Mouse (Mus musculus) spleen, adult 2 months (tissue): ENCODE data around the gene Spef2. TPM values are rescaled to one million over a fixed set of nuclear protein-coding genes. Genes with fewer than 3 reads are reported as not detected.
A peak's percentile ranks its signal among the peaks of the same experiment; 100 is the strongest.
"Not testable (repeated sequence)": the region's sequence is repeated elsewhere in the genome, so short reads cannot be mapped to it uniquely, and the experiment has no call there.

Experiments
- DNase-seq, 2 experiments: peaks; one replicate each; pipeline versions ENCODE4 v3.0.0 to v3.0.0-alpha.2; 2012 to 2021; ENCODE audit warnings: low spot score in 2 of 2, low read depth in 1 of 2
- H3K27ac ChIP-seq: fragments of 200-500 bp; 2 replicates; pipeline ENCODE4 v1.5.1; 2012; ENCODE audit warnings: low read length, inconsistent platforms; ENCODE audit not compliant: insufficient read depth
- H3K27me3 ChIP-seq: fragments of 200-500 bp; 2 replicates; pipeline ENCODE4 v1.6.1; 2012; ENCODE audit warnings: mild to moderate bottlenecking, moderate library complexity, low read length, inconsistent platforms; ENCODE audit not compliant: control insufficient read depth, insufficient read depth
- H3K36me3 ChIP-seq: fragments of 200-500 bp; 2 replicates; pipeline ENCODE4 v1.6.1; 2012; ENCODE audit warnings: mild to moderate bottlenecking, low read length, inconsistent platforms; ENCODE audit not compliant: control insufficient read depth, insufficient read depth
- H3K4me1 ChIP-seq: fragments of 200-500 bp; 2 replicates; pipeline ENCODE4 v1.6.1; 2011; ENCODE audit warnings: inconsistent platforms; ENCODE audit not compliant: control insufficient read depth, insufficient read depth, insufficient read length
- H3K4me3 ChIP-seq: fragments of 200-500 bp; 2 replicates; pipeline ENCODE4 v1.5.1; 2011; ENCODE audit warnings: mild to moderate bottlenecking, inconsistent platforms; ENCODE audit not compliant: insufficient read depth, insufficient read length; ENCODE audit errors: extremely low read depth
- CTCF ChIP-seq: fragments of 200-500 bp; IDR thresholded peaks from 2 replicates; pipeline ENCODE4 v1.5.1; 2011; ENCODE audit warnings: mild to moderate bottlenecking, inconsistent platforms; ENCODE audit not compliant: insufficient read depth, insufficient read length, insufficient replicate concordance; ENCODE audit errors: extremely low read depth
- POLR2A ChIP-seq: fragments of 200-500 bp; IDR thresholded peaks from 2 replicates; pipeline ENCODE4 v1.6.1; 2011; ENCODE audit warnings: low read depth, low read length, inconsistent platforms
- WGBS: fragments of 180-500 bp; shearing (Covaris S2); methylation state at CpG from one replicate; pipeline ENCODE4 v1.1.7; 2018; 5-methylcytosine and 5-hydroxymethylcytosine counted together
- polyA plus RNA-seq: library from polyadenylated mRNA; depleted of rRNA; stranded (reverse); fragments of >200 nt; gene quantifications from 2 replicates; pipeline ENCODE4 v1.2.3, GENCODE M21; 2012

Gene Spef2
- polyA plus RNA-seq, 1 experiment: 0.05 TPM

DNA sequence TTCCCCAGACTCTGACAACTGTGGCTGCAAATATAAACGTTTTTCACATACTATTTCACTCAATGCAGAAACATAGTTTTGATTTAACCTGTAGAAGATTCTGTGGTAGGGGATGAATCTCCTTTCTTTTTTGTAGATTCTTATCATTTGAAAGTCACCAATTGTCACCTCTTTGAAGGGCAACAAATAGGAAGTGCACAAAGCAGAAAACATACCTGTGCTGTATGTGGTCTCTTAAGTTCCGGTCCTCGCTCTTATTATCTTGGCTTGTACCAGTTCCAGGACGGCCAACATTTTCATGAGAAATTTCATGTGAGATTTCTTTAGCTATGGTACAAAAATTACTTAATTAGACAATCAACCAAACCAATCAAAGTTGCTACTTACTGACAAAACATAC lies 80.1 kb downstream of the Spef2 start:
- WGBS: 68% methylated on average over 4 of the region's 4 CpGs
- TF ChIP-seq POLR2A (no peak), CTCF (no peak)

DNA sequence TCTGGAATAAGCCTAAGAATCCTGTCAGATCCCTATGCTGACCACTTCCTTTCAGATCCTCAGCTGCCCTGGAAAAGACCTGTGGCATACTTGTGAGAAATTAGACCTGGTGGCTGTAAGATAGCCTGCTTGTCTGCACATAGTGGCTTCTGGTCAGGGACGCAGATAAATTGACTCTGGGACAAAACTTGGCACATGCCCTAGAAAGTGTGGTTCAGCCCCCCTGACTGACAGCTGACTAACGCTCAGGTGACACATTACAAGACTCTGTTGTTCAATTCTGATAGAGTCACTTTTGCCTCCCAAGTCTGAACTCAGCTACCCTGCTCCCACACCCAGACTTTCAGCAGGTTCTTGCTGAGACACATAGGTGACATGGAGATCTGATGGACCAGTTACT lies 83.7 kb downstream of the Spef2 start:
- 84% methylated on average over 2 of the region's 2 CpGs for WGBS
- H3K4me1 ChIP-seq, H3K4me3 ChIP-seq, H3K36me3 ChIP-seq, H3K27ac ChIP-seq, H3K27me3 ChIP-seq, DNase-seq: not testable (repeated sequence)

More for the DNA sequence above, 80.1 kb downstream of the Spef2 start:
- no peak overlapping the region for H3K27ac ChIP-seq
- H3K4me3 ChIP-seq: no peak overlapping the region
- no peak for DNase-seq
- no peaks in the 10 kb centered on the region for H3K36me3 ChIP-seq
- H3K27me3 ChIP-seq: no peaks in the 10 kb centered on the region
- H3K4me1 ChIP-seq: peaks cover 2% of the 10 kb centered on the region; the same call in 1 of the 2 replicates

DNA sequence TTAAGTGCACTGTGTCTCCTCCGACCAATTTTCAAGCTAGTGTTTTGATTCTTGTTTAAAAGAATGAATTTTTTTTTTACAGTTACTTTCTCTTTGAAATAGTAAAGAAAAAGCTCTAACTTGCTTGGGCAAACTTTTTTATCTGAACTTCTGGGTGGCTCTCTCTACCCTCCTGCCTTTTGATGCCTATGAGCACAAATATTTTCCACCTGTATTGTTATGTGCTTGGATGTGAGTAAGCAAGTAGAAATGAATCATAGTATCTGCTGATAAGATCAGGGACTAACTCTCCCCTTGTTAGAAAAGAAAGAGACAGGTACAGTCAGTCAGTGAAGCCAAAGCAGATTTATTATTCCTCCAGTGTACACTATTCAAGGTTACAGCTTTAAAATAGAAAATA lies 87.5 kb downstream of the Spef2 start:
- Histone ChIP-seq H3K36me3 (no peaks in the 10 kb centered on the region), H3K4me3 (no peak overlapping the region), H3K4me1 (no peaks in the 10 kb centered on the region), H3K27ac (no peak overlapping the region), H3K27me3 (no peaks in the 10 kb centered on the region)
- 79% methylated on average over 1 of the region's 1 CpGs for WGBS
- no peak for TF ChIP-seq POLR2A
- no peak for TF ChIP-seq CTCF
- DNase-seq: no peak

DNA sequence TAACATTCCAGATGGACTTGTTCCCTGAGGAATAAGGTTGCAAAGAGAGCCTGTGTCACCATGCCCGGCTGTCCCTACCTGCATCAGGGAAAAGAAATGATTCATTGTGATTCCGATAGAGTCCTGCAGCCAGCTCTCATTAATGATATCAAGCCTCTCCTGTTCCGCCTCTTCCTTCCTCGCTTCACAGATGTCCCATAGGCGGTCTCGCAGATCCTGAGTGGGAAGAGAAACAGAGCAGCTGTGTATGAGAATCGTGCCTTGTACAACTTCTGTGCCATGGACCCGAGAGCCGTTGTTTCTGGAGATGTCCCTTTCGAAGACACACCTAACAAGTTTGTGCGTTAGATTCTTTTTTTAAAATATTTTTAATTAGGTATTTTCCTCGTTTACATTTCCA lies 114.2 kb downstream of the Spef2 start:
- no peaks in the 10 kb centered on the region for H3K4me1 ChIP-seq
- H3K27ac ChIP-seq: no peak overlapping the region
- H3K27me3 ChIP-seq: no peaks in the 10 kb centered on the region
- TF ChIP-seq CTCF (no peak), POLR2A (no peak)
- 92% methylated on average over 12 of the region's 12 CpGs for WGBS
- no peak overlapping the region for H3K4me3 ChIP-seq
- H3K36me3 ChIP-seq: no peaks in the 10 kb centered on the region
- no peak for DNase-seq

DNA sequence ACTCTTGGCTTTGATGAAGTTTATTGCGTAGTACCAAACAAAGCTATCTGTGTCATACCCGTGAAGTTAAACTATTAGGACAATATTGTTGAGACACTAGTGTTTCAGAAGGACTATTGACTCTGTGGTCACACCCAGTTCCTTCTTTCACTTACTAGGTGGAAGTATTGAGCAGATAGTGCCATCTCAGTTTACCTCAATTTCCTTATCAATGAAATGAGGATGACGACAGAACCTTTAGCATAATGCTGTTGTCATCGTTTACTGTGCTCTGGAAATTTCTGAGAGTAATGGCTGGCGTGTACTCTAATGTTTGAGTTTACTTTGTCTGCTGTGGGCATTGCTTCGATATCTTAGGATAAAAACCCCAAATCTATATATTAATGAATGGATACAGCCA lies 117.0 kb downstream of the Spef2 start:
- WGBS: 91% methylated on average over 6 of the region's 6 CpGs
- no peak overlapping the region for H3K4me3 ChIP-seq
- no peak for TF ChIP-seq POLR2A
- TF ChIP-seq CTCF: no peak
- no peaks in the 10 kb centered on the region for H3K27me3 ChIP-seq
- no peaks in the 10 kb centered on the region for H3K36me3 ChIP-seq
- no peak for DNase-seq
- no peak overlapping the region for H3K27ac ChIP-seq
- H3K4me1 ChIP-seq: no peaks in the 10 kb centered on the region

DNA sequence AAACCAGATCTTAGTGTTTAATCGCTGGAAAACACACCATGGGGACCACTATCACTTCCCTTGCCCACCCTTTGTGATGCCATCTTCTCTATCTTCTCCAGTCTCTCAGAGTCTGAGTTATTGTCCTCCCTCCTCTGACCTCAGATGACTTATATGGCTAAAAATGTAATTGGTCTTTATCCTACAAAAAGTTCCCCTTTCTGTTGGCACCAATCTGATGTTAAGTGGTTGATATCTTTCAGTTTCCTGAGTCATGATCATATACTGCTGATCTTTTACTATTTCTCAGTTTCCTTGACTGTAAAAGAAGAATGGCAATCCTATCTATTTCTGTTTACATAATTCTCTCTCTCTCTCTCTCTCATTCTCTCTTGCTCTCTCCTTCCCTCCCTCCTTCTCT lies 119.0 kb downstream of the Spef2 start:
- Histone ChIP-seq H3K4me1 (no peaks in the 10 kb centered on the region), H3K27ac (no peak overlapping the region), H3K27me3 (no peaks in the 10 kb centered on the region), H3K36me3 (no peaks in the 10 kb centered on the region), H3K4me3 (no peak overlapping the region)
- WGBS: 65% methylated on average over 1 of the region's 1 CpGs
- DNase-seq: no peak
- TF ChIP-seq POLR2A: no peak
- TF ChIP-seq CTCF: no peak

DNA sequence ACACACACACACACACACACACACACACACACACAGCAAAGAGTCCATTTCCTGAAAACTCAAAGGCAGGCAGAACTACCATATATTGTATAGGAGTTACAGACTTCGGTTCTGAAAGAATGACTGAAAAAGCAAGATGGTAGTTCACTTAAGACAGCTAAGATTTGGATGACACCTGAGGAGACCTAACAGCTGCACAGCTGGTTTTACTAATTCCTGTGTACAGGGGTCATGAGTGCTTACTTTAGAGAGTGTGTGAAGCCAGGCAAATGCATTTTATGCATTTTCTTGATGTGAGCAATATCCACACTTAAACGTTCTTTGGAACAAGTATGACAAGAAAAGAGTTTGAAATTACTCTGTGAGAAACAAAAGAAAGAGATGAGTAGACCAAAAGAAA lies 124.0 kb downstream of the Spef2 start:
- no peak for TF ChIP-seq POLR2A
- no peak for TF ChIP-seq CTCF
- H3K36me3 ChIP-seq: no peaks in the 10 kb centered on the region
- no peak overlapping the region for H3K4me3 ChIP-seq
- H3K27me3 ChIP-seq: no peaks in the 10 kb centered on the region
- no peak overlapping the region for H3K27ac ChIP-seq
- no peaks in the 10 kb centered on the region; the same call in 1 of the 2 replicates for H3K4me1 ChIP-seq
- WGBS: 75% methylated on average over 2 of the region's 2 CpGs
- no peak for DNase-seq

DNA sequence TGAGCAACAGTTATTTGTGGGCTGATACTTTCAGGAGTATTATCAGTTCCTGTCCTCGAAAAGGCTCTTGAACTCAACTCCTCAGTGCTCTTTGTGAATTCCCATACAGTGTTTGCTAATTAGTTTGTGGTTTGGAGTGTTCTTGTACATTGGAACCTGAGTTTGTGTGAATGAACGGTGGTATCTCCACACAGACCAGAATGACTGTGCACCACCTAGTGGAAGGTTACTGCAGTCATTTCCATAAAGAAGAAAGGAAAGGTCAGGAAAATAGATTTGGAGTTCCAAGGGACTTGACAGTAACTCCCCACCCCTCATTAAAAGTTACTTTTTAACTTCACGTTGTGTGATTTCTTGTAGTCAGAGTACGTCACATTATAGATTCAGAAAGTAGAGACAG lies 140.5 kb downstream of the Spef2 start:
- DNase-seq: no peak
- peak; percentile 33; the same call in 1 of the 2 replicates for TF ChIP-seq CTCF
- no peak for TF ChIP-seq POLR2A
- H3K4me1 ChIP-seq: no peaks in the 10 kb centered on the region
- no peak overlapping the region for H3K4me3 ChIP-seq
- WGBS: 45% methylated on average over 4 of the region's 4 CpGs
- no peaks in the 10 kb centered on the region for H3K36me3 ChIP-seq
- no peak overlapping the region for H3K27ac ChIP-seq
- H3K27me3 ChIP-seq: no peaks in the 10 kb centered on the region
